Comparison of ENCODE assay signal across 20 mouse cellular contexts in the genomic region with DNA sequence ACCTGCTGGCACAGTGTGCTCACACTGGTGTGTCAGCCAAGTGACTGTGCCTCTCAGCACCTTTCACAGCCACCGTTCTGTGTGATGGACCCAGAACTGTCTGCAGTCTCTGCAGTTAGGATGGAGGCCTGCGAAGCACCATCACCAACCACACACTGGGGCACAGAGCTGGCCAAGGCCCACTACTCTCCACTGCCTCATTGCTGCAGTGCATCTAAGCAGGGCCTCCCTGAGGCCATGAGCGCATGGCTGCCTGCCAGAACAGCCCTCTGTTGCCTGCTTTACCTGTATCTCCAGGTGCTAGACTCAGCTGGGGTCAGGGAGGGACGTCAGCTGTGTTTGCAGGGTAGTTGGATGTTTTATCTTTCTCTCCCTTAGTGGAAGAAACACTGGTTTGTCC. TPM values are rescaled to one million over a fixed set of nuclear protein-coding genes. Genes with fewer than 3 reads are reported as not detected.
DNase-seq lines count a peak whose midpoint lies in the region; ATAC-seq and TF ChIP-seq lines count a peak whose summit lies in the region.
"Had no signal": no experiment of that assay in that cellular context is flagged by ENCODE, and none has a peak within 500 bp of the region (broad histone marks: within the 10 kb centered on the region; RNA-seq: fewer than 3 reads in every experiment).

No protein-coding gene starts in this region.

- no peak overlapping the region for H3ac ChIP-seq in myocyte (ENCODE audit: control insufficient read depth, insufficient read length)

- WGBS in heart, embryonic 11.5 days (ENCODE audit: insufficient replicate concordance): 87% methylated on average over 4 of the region's 4 CpGs
- 85% methylated on average over 4 of the region's 4 CpGs for WGBS in limb, embryonic 14.5 days
- 93% methylated on average over 4 of the region's 4 CpGs for WGBS in limb, embryonic 10.5 days

- H3K36me3 ChIP-seq in heart, embryonic 11.5 days (ENCODE audit: control insufficient read depth, insufficient read depth, low read length): peaks cover 41% of the 10 kb centered on the region
- H3K36me3 ChIP-seq in limb, embryonic 14.5 days (ENCODE audit: control insufficient read depth, insufficient read depth, low read length): peaks cover 81% of the 10 kb centered on the region
- peaks cover 83% of the 10 kb centered on the region for H3K36me3 ChIP-seq in limb, embryonic 10.5 days
- H3K36me3 ChIP-seq in myocyte (ENCODE audit: control insufficient read depth, insufficient read depth): peaks cover 46% of the 10 kb centered on the region

- H3K79me2 ChIP-seq in myocyte (ENCODE audit: control insufficient read depth, insufficient read depth): no peaks in the 10 kb centered on the region

- no peaks in the 10 kb centered on the region for H3K9me3 ChIP-seq in heart, embryonic 11.5 days (replicated peaks; ENCODE audit: control insufficient read depth, low read length)
- H3K9me3 ChIP-seq in limb, embryonic 14.5 days (ENCODE audit: control insufficient read depth, low read length): no peaks in the 10 kb centered on the region
- H3K9me3 ChIP-seq in limb, embryonic 10.5 days (replicated peaks): no peaks in the 10 kb centered on the region
- H3K9me3 ChIP-seq: embryonic facial prominence, embryonic 12.5 days; forebrain, embryonic 12.5 days; heart, embryonic 10.5 days; heart, embryonic 15.5 days; hindbrain, embryonic 10.5 days had no signal

- TF ChIP-seq POLR2A in limb, embryonic 14.5 days (IDR thresholded peaks at IDR 0.05; ENCODE audit: borderline replicate concordance, extremely low read depth, insufficient read depth, insufficient read length): no peak
- TF ChIP-seq POLR2A in myocyte (IDR thresholded peaks at IDR 0.05; ENCODE audit: insufficient read length, low read depth): no peak

- H3K4me2 ChIP-seq in heart, embryonic 11.5 days: no peak overlapping the region
- H3K4me2 ChIP-seq in limb, embryonic 14.5 days (replicated peaks; ENCODE audit: low read depth, low read length, severe bottlenecking): no peak overlapping the region
- no peak overlapping the region for H3K4me2 ChIP-seq in myocyte (ENCODE audit: low read depth)
- H3K4me2 ChIP-seq: embryonic facial prominence, embryonic 12.5 days; forebrain, embryonic 12.5 days; heart, embryonic 15.5 days; hindbrain, embryonic 14.5 days had no signal

- no peak overlapping the region for H3K27ac ChIP-seq in heart, embryonic 11.5 days (ENCODE audit: low read depth, low read length)
- H3K27ac ChIP-seq in limb, embryonic 14.5 days (replicated peaks; ENCODE audit: low read depth, low read length): no peak overlapping the region
- H3K27ac ChIP-seq in limb, embryonic 10.5 days: no peak overlapping the region
- H3K27ac ChIP-seq: embryonic facial prominence, embryonic 12.5 days; forebrain, embryonic 12.5 days; heart, embryonic 10.5 days; heart, embryonic 15.5 days; hindbrain, embryonic 10.5 days; hindbrain, embryonic 14.5 days had no signal

- 0 out of 2 replicates have a peak, but pooled peaks have one; percentile 46 for ATAC-seq in heart, embryonic 11.5 days (replicated peaks; ENCODE audit: insufficient number of reproducible peaks, low FRiP score, low TSS enrichment)
- no peak for ATAC-seq in limb, embryonic 14.5 days (ENCODE audit: low FRiP score, low read depth)
- ATAC-seq: forebrain, embryonic 16.5 days had no signal

- H3K4me1 ChIP-seq in heart, embryonic 11.5 days (ENCODE audit: control insufficient read depth, insufficient read depth, low read length): no peaks in the 10 kb centered on the region
- H3K4me1 ChIP-seq in limb, embryonic 14.5 days (ENCODE audit: control insufficient read depth, insufficient read depth, low read length): no peaks in the 10 kb centered on the region
- no peaks in the 10 kb centered on the region for H3K4me1 ChIP-seq in limb, embryonic 10.5 days
- H3K4me1 ChIP-seq: embryonic facial prominence, embryonic 12.5 days; forebrain, embryonic 12.5 days; heart, embryonic 15.5 days; hindbrain, embryonic 10.5 days had no signal

- no peak overlapping the region for H3K9ac ChIP-seq in heart, embryonic 11.5 days (ENCODE audit: low read depth, low read length)
- no peak overlapping the region for H3K9ac ChIP-seq in limb, embryonic 14.5 days (ENCODE audit: low read depth, low read length, severe bottlenecking)
- H3K9ac ChIP-seq: embryonic facial prominence, embryonic 12.5 days; forebrain, embryonic 12.5 days; heart, embryonic 15.5 days; hindbrain, embryonic 14.5 days had no signal

- H3K27me3 ChIP-seq in heart, embryonic 11.5 days (ENCODE audit: control insufficient read depth, insufficient read depth, low read length): no peaks in the 10 kb centered on the region
- H3K27me3 ChIP-seq in limb, embryonic 14.5 days (ENCODE audit: control insufficient read depth, insufficient read depth, low read length): no peaks in the 10 kb centered on the region
- H3K27me3 ChIP-seq in limb, embryonic 10.5 days (ENCODE audit: low read depth, poor library complexity, severe bottlenecking): no peaks in the 10 kb centered on the region
- H3K27me3 ChIP-seq in myocyte (ENCODE audit: control insufficient read depth, insufficient read depth, insufficient read length): no peaks in the 10 kb centered on the region
- H3K27me3 ChIP-seq: embryonic facial prominence, embryonic 12.5 days; forebrain, embryonic 12.5 days; heart, embryonic 15.5 days had no signal

- no peak overlapping the region for H3K4me3 ChIP-seq in heart, embryonic 11.5 days (ENCODE audit: low read depth, low read length)
- no peak overlapping the region for H3K4me3 ChIP-seq in limb, embryonic 14.5 days (replicated peaks; ENCODE audit: low read length)
- H3K4me3 ChIP-seq in limb, embryonic 10.5 days: no peak overlapping the region
- no peak overlapping the region for H3K4me3 ChIP-seq in myocyte
- H3K4me3 ChIP-seq: embryonic facial prominence, embryonic 12.5 days; forebrain, embryonic 12.5 days; heart, embryonic 10.5 days; heart, embryonic 15.5 days; hindbrain, embryonic 10.5 days had no signal

- DNase-seq in cerebellum, postnatal 14 days: peak; percentile 33 to 38
- no peak for DNase-seq in cerebellum, adult 9-11 months
- DNase-seq in heart, postnatal 4 days: no peak
- peak; percentile 9 for DNase-seq in limb, embryonic 14.5 days (ENCODE audit: low spot score)
- DNase-seq in limb, embryonic 10.5 days (ENCODE audit: low spot score): no peak
- DNase-seq: adrenal gland, postnatal 10 days; cerebellum, adult 11-12 months; embryo, embryonic 11 days; gastrocnemius, postnatal 10 days; heart, adult 18-20 months; heart, postnatal 14 days had no signal

TF ChIP-seq in myocyte, 11 proteins besides CTCF, POLR2A, EP300 and RAD21:
- no peak for TF ChIP-seq TCF12 (IDR thresholded peaks at IDR 0.05; ENCODE audit: insufficient read depth, poor library complexity, severe bottlenecking)
- TF ChIP-seq POLR2AphosphoS2 (IDR thresholded peaks at IDR 0.05; ENCODE audit: insufficient read length, low read depth): peak; percentile 56
- no peak for TF ChIP-seq MYOG (IDR thresholded peaks at IDR 0.05; ENCODE audit: control insufficient read depth in 1 of 3, insufficient read depth in 1 of 3, insufficient read length in 2 of 3, low read depth in 2 of 3)
- TF ChIP-seq E2F4 (IDR thresholded peaks at IDR 0.05; ENCODE audit: insufficient read depth): no peak
- TF ChIP-seq SRF (IDR thresholded peaks at IDR 0.05; ENCODE audit: control insufficient read depth, insufficient read length, low read depth): no peak
- no peak for TF ChIP-seq CEBPB (IDR thresholded peaks at IDR 0.05; ENCODE audit: insufficient read depth, poor library complexity, severe bottlenecking)

RNA-seq across cellular contexts. Expression of gene Pld6, which starts 43.1 kb away (rescaled TPM):
- 1.2 and 1.7 TPM in 2 replicates for polyA plus RNA-seq in heart, embryonic 11.5 days (2014; fragmentation: Nextera tagmentation; extraction: Ambion mirVana)
- 1 to 10 TPM; 1.9 to 2.2 TPM for total RNA-seq in heart, postnatal 4 days (2021)
- 5.1 and 5.9 TPM in 2 replicates for polyA plus RNA-seq in limb, embryonic 14.5 days (2012; rRNA removed)
- 0.58 and 1.4 TPM in 2 replicates for polyA plus RNA-seq in limb, embryonic 14.5 days (2014; fragmentation: Nextera tagmentation; extraction: Ambion mirVana)
- 4.5 and 4.9 TPM in 2 replicates for polyA plus RNA-seq in limb, embryonic 10.5 days (2016; fragmentation: Nextera tagmentation; extraction: Ambion mirVana)
- polyA plus RNA-seq in myocyte (2012; fragmentation: generic; extraction: Trizol): 0.02 TPM

Comparison
In these comparisons a context has a peak if more than half of its experiments do, and no peak if none do; other contexts are left out.
1. DNase-seq: peak in cerebellum, postnatal 14 days (2 of 2) and limb, embryonic 14.5 days (single experiment); none in cerebellum, adult 9-11 months (single experiment), heart, postnatal 4 days (single experiment) and limb, embryonic 10.5 days (single experiment).